Mouse (Mus musculus) kidney, postnatal 0 days (tissue): ENCODE data around the gene Bbs2. TPM values are rescaled to one million over a fixed set of nuclear protein-coding genes. Genes with fewer than 3 reads are reported as not detected.
"Not testable (repeated sequence)": the region's sequence is repeated elsewhere in the genome, so short reads cannot be mapped to it uniquely, and the experiment has no call there.

Source experiments
- ATAC-seq: fragments of 200-750 bp; cut with Nextera tagmentation; replicated peaks from 2 replicates; pipeline ENCODE4 v1.8.0; 2017; ENCODE audit warnings: low read depth, moderate number of reproducible peaks, moderate TSS enrichment, moderate library complexity; ENCODE audit not compliant: low FRiP score
- DNase-seq: peaks from one replicate; pipeline ENCODE4 v3.0.0-alpha.2; 2016; ENCODE audit warnings: low spot score
- H3K27ac ChIP-seq: fragments of 300-500 bp; sonication (generic); 2 replicates; pipeline ENCODE4 v1.5.1; 2014; ENCODE audit warnings: mild to moderate bottlenecking
- H3K27me3 ChIP-seq: fragments of 300-500 bp; sonication (generic); 2 replicates; pipeline ENCODE4 v1.6.1; 2014; ENCODE audit warnings: low read length, mixed read lengths; ENCODE audit not compliant: insufficient read depth
- H3K36me3 ChIP-seq: fragments of 300-500 bp; sonication (generic); 2 replicates; pipeline ENCODE4 v1.6.1; 2014; ENCODE audit warnings: low read length, mixed read lengths; ENCODE audit not compliant: insufficient read depth
- H3K4me1 ChIP-seq: fragments of 300-500 bp; sonication (generic); replicated peaks from 2 replicates; pipeline ENCODE4 v1.6.1; 2014; ENCODE audit warnings: antibody characterized with exemption, low read length, mixed read lengths; ENCODE audit not compliant: insufficient read depth
- H3K4me2 ChIP-seq: fragments of 300-500 bp; sonication (generic); 2 replicates; pipeline ENCODE4 v1.6.1; 2014; ENCODE audit warnings: mild to moderate bottlenecking, low read length, moderate library complexity, mixed read lengths
- H3K4me3 ChIP-seq: fragments of 300-500 bp; sonication (generic); replicated peaks from 2 replicates; pipeline ENCODE4 v1.5.1; 2014; ENCODE audit warnings: low read depth, low read length
- H3K9ac ChIP-seq: fragments of 300-500 bp; sonication (generic); 2 replicates; pipeline ENCODE4 v1.6.1; 2014; ENCODE audit warnings: low read depth, low read length
- H3K9me3 ChIP-seq: fragments of 300-500 bp; sonication (generic); replicated peaks from 2 replicates; pipeline ENCODE4 v1.6.1; 2016; ENCODE audit warnings: low read length, inconsistent platforms, mixed read lengths
- CTCF ChIP-seq: IDR thresholded peaks from 2 replicates; pipeline ENCODE4 v1.5.1; 2016; ENCODE audit warnings: antibody characterized with exemption, low read depth, mild to moderate bottlenecking, moderate library complexity
- WGBS: fragments of 180-500 bp; shearing (Covaris S2); extraction: QIAGEN DNeasy Blood & Tissue Kit; methylation state at CpG from one replicate; pipeline ENCODE4 v1.1.7; 2014; 5-methylcytosine and 5-hydroxymethylcytosine counted together
- polyA plus RNA-seq: library from polyadenylated mRNA; unstranded; fragments of >200 nt; fragmentation: Nextera tagmentation; extraction: Ambion mirVana; gene quantifications from 2 replicates; pipeline ENCODE4 v1.2.1, GENCODE M21; 2015

Gene Bbs2
- polyA plus RNA-seq: 14.2 and 15.7 TPM in 2 replicates

DNA sequence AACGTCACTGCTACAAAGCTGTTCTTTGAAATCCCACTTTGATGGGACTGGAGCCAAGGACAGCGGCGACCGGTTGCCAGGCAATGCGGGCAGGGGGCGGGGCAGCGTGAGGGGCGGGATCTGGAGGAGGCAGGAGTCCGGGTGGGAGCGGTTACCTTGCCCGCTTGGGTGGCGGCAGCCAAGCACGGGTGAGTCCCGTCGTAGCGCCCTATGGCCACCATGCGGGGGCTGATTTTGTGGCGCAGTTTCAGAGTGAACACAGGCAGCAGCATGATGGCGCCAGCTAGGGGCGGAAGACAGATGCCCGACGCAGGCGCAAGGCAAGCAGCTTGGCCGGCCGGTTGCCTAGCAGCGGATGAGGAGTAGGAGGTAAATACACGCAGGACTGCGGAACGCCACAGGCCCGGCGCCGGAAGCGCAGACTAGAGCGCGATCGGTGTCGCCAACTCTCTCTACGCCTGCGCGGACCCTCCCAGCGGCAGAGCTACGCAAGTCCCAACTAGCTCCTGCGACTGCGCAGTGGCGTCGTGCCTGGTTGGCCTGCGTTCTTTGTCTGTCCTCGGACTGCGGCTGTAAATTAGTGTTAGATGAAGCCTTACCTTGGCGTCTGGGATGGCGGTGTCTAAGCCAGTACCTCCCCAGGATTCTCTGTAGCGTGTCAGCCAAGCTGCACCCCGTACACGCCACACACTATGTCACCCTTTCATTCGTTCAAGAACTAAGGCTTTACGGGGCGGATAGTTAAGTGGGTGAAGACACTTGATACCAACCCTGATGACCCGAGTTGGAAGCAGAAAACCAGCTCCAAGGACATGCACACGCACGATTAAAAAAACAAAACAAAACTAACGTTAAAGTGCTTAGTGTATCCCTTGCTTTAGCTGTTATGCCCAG is at the start of gene Bbs2:
Gene Bbs2, minus strand, starts transcription at position 848 of the 894 bp plus-strand sequence.
- Histone ChIP-seq H3K9me3 (no peaks in the 10 kb centered on the region), H3K27ac (peak within 1 kb of the TSS; percentile 95), H3K4me3 (peak within 1 kb of the TSS; percentile 65), H3K4me1 (no peaks in the 10 kb centered on the region), H3K27me3 (no peaks in the 10 kb centered on the region), H3K36me3 (no peaks in the 10 kb centered on the region), H3K9ac (peak within 1 kb of the TSS; percentile 67), H3K4me2 (peak within 1 kb of the TSS; percentile 72)
- under 1% methylated on average over 61 of the region's 61 CpGs for WGBS
- peak; percentile 99 for ATAC-seq
- DNase-seq: peak; percentile 99
- TF ChIP-seq CTCF: peak; percentile 60

GRCm38 (mm10) chr8:94148236-94148635 is 49.5 kb upstream of the Bbs2 start:
- no peak overlapping the region for H3K4me3 ChIP-seq
- H3K36me3 ChIP-seq: no peaks in the 10 kb centered on the region
- H3K4me2 ChIP-seq: no peak overlapping the region
- H3K9me3 ChIP-seq: no peaks in the 10 kb centered on the region
- peaks cover 6% of the 10 kb centered on the region; the same call in 1 of the 2 replicates for H3K4me1 ChIP-seq
- no peak for DNase-seq
- TF ChIP-seq CTCF: no peak
- H3K27ac ChIP-seq: no peak overlapping the region
- no peak for ATAC-seq
- H3K9ac ChIP-seq: no peak overlapping the region
- 41% methylated on average over 5 of the region's 5 CpGs for WGBS
- no peaks in the 10 kb centered on the region for H3K27me3 ChIP-seq

- Histone ChIP-seq H3K4me2 (no peak overlapping the region), H3K27ac (no peak overlapping the region), H3K27me3 (no peaks in the 10 kb centered on the region), H3K9me3 (no peaks in the 10 kb centered on the region), H3K4me1 (no peaks in the 10 kb centered on the region), H3K4me3 (no peak overlapping the region), H3K9ac (no peak overlapping the region), H3K36me3 (no peaks in the 10 kb centered on the region)
- no peak for DNase-seq
- TF ChIP-seq CTCF: no peak
- no peak for ATAC-seq
- 80% methylated on average over 4 of the region's 4 CpGs for WGBS
Measured at GRCm38 (mm10) chr8:94140266-94140795, 41.6 kb upstream of the Bbs2 start.

DNA sequence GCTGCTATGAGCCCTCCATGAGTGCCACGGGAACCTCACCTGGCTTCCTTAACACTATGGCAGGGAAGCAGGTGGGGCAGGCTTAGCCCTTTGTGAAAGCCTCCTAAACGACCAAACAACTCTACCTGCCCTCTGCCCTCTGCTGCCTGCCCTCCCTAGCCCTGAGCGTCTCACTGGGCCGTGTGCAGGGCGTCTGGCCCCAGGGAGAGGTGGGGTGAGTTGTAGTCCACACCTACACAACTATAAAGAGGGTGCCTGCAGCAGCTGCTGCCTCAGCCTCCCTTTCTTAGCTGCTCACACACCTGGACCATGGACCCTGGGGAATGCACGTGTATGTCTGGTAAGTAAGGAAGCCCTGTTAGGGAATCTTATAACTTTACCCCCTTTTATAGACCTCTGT is 38.2 kb upstream of the Bbs2 start, which contains the start of gene Mt4:
Gene Mt4, plus strand, starts transcription at position 265 of the 400 bp plus-strand sequence.
- no peak within 1 kb of the TSS for H3K4me3 ChIP-seq
- no peak within 1 kb of the TSS for H3K4me2 ChIP-seq
- no peaks in the 10 kb centered on the region for H3K4me1 ChIP-seq
- WGBS: 32% methylated on average over 6 of the region's 6 CpGs
- no peaks in the 10 kb centered on the region for H3K36me3 ChIP-seq
- no peak for TF ChIP-seq CTCF
- H3K27ac ChIP-seq: no peak within 1 kb of the TSS
- no peaks in the 10 kb centered on the region for H3K9me3 ChIP-seq
- no peak for ATAC-seq
- H3K27me3 ChIP-seq: no peaks in the 10 kb centered on the region
- no peak for DNase-seq
- no peak within 1 kb of the TSS for H3K9ac ChIP-seq

GRCm38 (mm10) chr8:94136192-94136591 is 37.5 kb upstream of the Bbs2 start:
- H3K27me3 ChIP-seq: no peaks in the 10 kb centered on the region
- no peak overlapping the region for H3K4me3 ChIP-seq
- 52% methylated on average over 7 of the region's 7 CpGs for WGBS
- no peak for TF ChIP-seq CTCF
- no peaks in the 10 kb centered on the region for H3K4me1 ChIP-seq
- no peaks in the 10 kb centered on the region for H3K36me3 ChIP-seq
- H3K27ac ChIP-seq: no peak overlapping the region
- no peak overlapping the region for H3K4me2 ChIP-seq
- no peaks in the 10 kb centered on the region for H3K9me3 ChIP-seq
- no peak for ATAC-seq
- DNase-seq: no peak
- no peak overlapping the region for H3K9ac ChIP-seq

DNA sequence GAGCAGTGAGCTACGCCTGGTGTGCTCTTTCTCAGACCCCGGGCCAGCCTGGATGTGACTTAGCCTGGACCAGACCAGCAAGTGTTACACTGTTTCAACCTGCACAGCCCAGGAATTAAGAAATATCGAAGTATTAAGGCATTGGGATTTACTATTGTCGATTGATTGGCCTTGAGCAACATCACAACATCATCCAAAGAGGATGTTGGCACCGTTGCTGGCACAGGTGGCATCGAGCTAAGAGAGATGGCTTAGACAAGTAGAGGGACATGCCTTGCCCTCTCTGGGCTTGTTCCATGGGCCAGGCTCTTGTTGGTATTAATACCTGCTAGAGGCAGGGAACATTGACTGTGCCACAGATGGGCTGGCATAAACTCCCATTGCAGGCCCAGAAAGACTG is 36.8 kb upstream of the Bbs2 start:
- H3K9me3 ChIP-seq: no peaks in the 10 kb centered on the region
- H3K27me3 ChIP-seq: no peaks in the 10 kb centered on the region
- no peaks in the 10 kb centered on the region for H3K36me3 ChIP-seq
- H3K4me1 ChIP-seq: no peaks in the 10 kb centered on the region
- WGBS: 95% methylated on average over 6 of the region's 6 CpGs
- H3K4me2 ChIP-seq: no peak overlapping the region
- no peak overlapping the region for H3K9ac ChIP-seq
- H3K4me3 ChIP-seq: no peak overlapping the region
- no peak overlapping the region for H3K27ac ChIP-seq
- no peak for DNase-seq
- TF ChIP-seq CTCF: no peak
- ATAC-seq: no peak

DNA sequence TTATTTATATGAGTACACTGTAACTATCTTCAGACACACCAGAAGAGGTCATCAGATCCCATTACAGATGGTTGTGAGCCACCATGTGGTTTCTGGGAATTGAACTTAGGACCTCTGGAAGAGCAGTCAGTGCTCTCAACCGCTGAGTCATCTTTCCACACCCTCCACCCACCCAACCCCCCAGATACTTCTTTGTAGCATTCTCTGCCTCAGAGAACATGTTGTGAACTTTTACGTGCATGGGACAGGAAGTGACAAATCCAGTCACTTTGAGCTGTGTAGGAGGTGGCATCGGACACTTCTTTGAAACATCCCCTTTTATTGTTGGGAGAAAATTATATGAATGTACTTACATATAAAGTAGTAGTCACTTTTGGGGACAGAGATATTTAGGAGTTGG is 35.9 kb upstream of the Bbs2 start:
- H3K9me3 ChIP-seq, H3K27ac ChIP-seq, H3K4me1 ChIP-seq, H3K4me3 ChIP-seq, ATAC-seq, H3K27me3 ChIP-seq, DNase-seq, H3K36me3 ChIP-seq, H3K4me2 ChIP-seq, H3K9ac ChIP-seq: not testable (repeated sequence)
- 22% methylated on average over 3 of the region's 3 CpGs for WGBS
